Mouse (Mus musculus) ES-Bruce4 (cell line): ENCODE results near the gene Prkd3. TPM values are rescaled to one million over a fixed set of nuclear protein-coding genes. Genes with fewer than 3 reads are reported as not detected.

ENCODE experiments used
- H3K27ac ChIP-seq: 2 replicates; pipeline ENCODE4 v1.5.1; 2012; ENCODE audit warnings: low read length, inconsistent platforms; ENCODE audit not compliant: insufficient read depth
- H3K27me3 ChIP-seq: 2 replicates; pipeline ENCODE4 v1.6.1; 2012; ENCODE audit warnings: mild to moderate bottlenecking, low read length, inconsistent platforms; ENCODE audit not compliant: control insufficient read depth, poor library complexity, insufficient read depth, severe bottlenecking
- H3K36me3 ChIP-seq: 2 replicates; pipeline ENCODE4 v1.6.1; 2012; ENCODE audit warnings: inconsistent platforms, mild to moderate bottlenecking, low read length, moderate library complexity; ENCODE audit not compliant: control insufficient read depth, poor library complexity, insufficient read depth, severe bottlenecking
- H3K4me1 ChIP-seq: one replicate; pipeline ENCODE4 v1.8.1; 2011; ENCODE audit warnings: low read length; ENCODE audit not compliant: control insufficient read depth, insufficient read depth
- H3K4me3 ChIP-seq: 2 replicates; pipeline ENCODE4 v1.5.1; 2011; ENCODE audit warnings: low read depth, mild to moderate bottlenecking, low read length
- H3K9ac ChIP-seq: 2 replicates; pipeline ENCODE4 v1.6.1; 2012; ENCODE audit warnings: low read depth, mild to moderate bottlenecking, inconsistent platforms; ENCODE audit not compliant: poor library complexity, severe bottlenecking
- H3K9me3 ChIP-seq: replicated peaks from 2 replicates; pipeline ENCODE4 v1.6.1; 2012; ENCODE audit warnings: mild to moderate bottlenecking, low read length, inconsistent platforms; ENCODE audit not compliant: control insufficient read depth, poor library complexity, insufficient read depth, severe bottlenecking
- CTCF ChIP-seq: IDR thresholded peaks from one replicate; pipeline ENCODE4 v1.8.1; 2011; ENCODE audit warnings: low read depth, low read length
- EP300 ChIP-seq: IDR thresholded peaks from 2 replicates; pipeline ENCODE4 v1.6.1; 2011; ENCODE audit warnings: low read depth, low read length; ENCODE audit not compliant: insufficient read depth
- POLR2A ChIP-seq: IDR thresholded peaks from one replicate; pipeline ENCODE4 v1.8.1; 2011; ENCODE audit warnings: low read length; ENCODE audit not compliant: insufficient read depth
- polyA plus RNA-seq: library from polyadenylated mRNA; stranded (reverse); fragments of >200 nt; gene quantifications from 2 replicates; pipeline ENCODE4 v1.2.4, GENCODE M21; 2011; ENCODE audit warnings: low read depth; ENCODE audit not compliant: missing spikeins, insufficient read depth, insufficient read length

Gene Prkd3
- polyA plus RNA-seq, 1 experiment: 37.5 TPM

DNA sequence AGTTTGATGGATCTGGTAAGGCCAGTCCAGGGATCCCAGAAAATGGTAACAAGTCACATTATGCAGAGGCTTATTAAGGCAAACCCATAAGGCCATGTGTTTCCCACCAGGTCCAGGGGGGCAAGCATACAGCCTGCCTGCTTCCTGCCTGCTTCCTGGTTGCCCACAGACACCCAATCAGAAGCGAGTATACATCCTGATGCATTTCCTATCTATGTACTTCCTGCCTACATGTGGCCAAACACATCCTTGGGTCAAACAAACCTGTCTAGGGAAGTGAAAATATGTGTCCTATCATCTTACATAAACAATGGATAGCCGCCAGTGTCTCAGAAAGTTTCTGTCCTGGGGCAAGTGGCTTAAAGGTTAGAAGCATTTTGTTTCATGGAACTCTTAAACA is 117.5 kb downstream of the Prkd3 start:
- no peaks in the 10 kb centered on the region for H3K36me3 ChIP-seq
- H3K27me3 ChIP-seq: no peaks in the 10 kb centered on the region
- no peak for TF ChIP-seq EP300
- no peak for TF ChIP-seq POLR2A
- TF ChIP-seq CTCF: no peak
- H3K9me3 ChIP-seq: no peaks in the 10 kb centered on the region
- H3K4me1 ChIP-seq: peaks cover 1% of the 10 kb centered on the region
- H3K9ac ChIP-seq: no peak overlapping the region
- H3K27ac ChIP-seq: no peak overlapping the region
- no peak overlapping the region for H3K4me3 ChIP-seq

Other genes starting within 250 kb of the Prkd3 start
- gene Heatr5b, start 185.5 kb downstream of the Prkd3 start, polyA plus RNA-seq: 28.4 and 29.4 TPM in 2 replicates
- gene Gpatch11, start 185.2 kb downstream of the Prkd3 start, polyA plus RNA-seq: 38.5 and 38.7 TPM in 2 replicates
- gene Eif2ak2, start 138.2 kb downstream of the Prkd3 start, polyA plus RNA-seq: 21.0 and 22.4 TPM in 2 replicates
- gene Sult6b1, start 113.8 kb downstream of the Prkd3 start, polyA plus RNA-seq: 6.8 and 7.8 TPM in 2 replicates
- 100 and 101 TPM in 2 replicates for gene Cebpzos, start 104.3 kb downstream of the Prkd3 start, polyA plus RNA-seq
- 120 and 124 TPM in 2 replicates for gene Cebpz, start 83.8 kb downstream of the Prkd3 start, polyA plus RNA-seq
- gene Ndufaf7, start 83.7 kb downstream of the Prkd3 start, polyA plus RNA-seq: 54.5 and 64.2 TPM in 2 replicates
- 2.2 and 3.0 TPM in 2 replicates for gene Qpct, start 31.1 kb upstream of the Prkd3 start, polyA plus RNA-seq